Mouse (Mus musculus) layer of hippocampus, adult 8-10 months (tissue): ENCODE data around the gene Dpysl5. TPM values are rescaled to one million over a fixed set of nuclear protein-coding genes. Genes with fewer than 3 reads are reported as not detected.

Source experiments
- DNase-seq, 2 experiments: peaks; one replicate each; pipeline ENCODE4 v3.0.0; 2022; ENCODE audit warnings: low spot score in 2 of 2
- total RNA-seq, 4 experiments: library from RNA; stranded (reverse); gene quantifications; 2 replicates each; pipeline ENCODE4 v1.2.4; 2022

Dpysl5 gene
- total RNA-seq, 4 experiments from 2014 or later = 23.6 to 33.6 (median 30.8) TPM

- DNase-seq = no peak
Measured at GRCm38 (mm10) chr5:30701866-30702265, 9.5 kb upstream of the Dpysl5 start.

- DNase-seq = peak; percentile 64 to 84
Measured at GRCm38 (mm10) chr5:30709744-30710383, 1.5 kb upstream of the Dpysl5 start.

- DNase-seq = peak in 1 of 2 experiments; percentile 27
Measured at GRCm38 (mm10) chr5:30710486-30710885, 878 bp upstream of the Dpysl5 start.

- no peak for DNase-seq
Measured at GRCm38 (mm10) chr5:30712002-30712390, 632 bp downstream of the Dpysl5 start.

GRCm38 (mm10) chr5:30712441-30713298 is 1.3 kb downstream of the Dpysl5 start:
- no peak for DNase-seq

- no peak for DNase-seq
Measured at GRCm38 (mm10) chr5:30713299-30713675, 1.9 kb downstream of the Dpysl5 start.

- DNase-seq = no peak
Measured at GRCm38 (mm10) chr5:30713691-30714090, 2.3 kb downstream of the Dpysl5 start.

GRCm38 (mm10) chr5:30716311-30716710 is 4.9 kb downstream of the Dpysl5 start:
- no peak for DNase-seq

GRCm38 (mm10) chr5:30717506-30717905 is 6.1 kb downstream of the Dpysl5 start:
- no peak for DNase-seq

- no peak for DNase-seq
Measured at GRCm38 (mm10) chr5:30717991-30718703, 6.8 kb downstream of the Dpysl5 start.

GRCm38 (mm10) chr5:30721935-30722334 is 10.6 kb downstream of the Dpysl5 start:
- peak in 1 of 2 experiments; percentile 24 for DNase-seq

GRCm38 (mm10) chr5:30726151-30726693 is 14.9 kb downstream of the Dpysl5 start:
- DNase-seq = no peak

GRCm38 (mm10) chr5:30732511-30732910 is 21.1 kb downstream of the Dpysl5 start:
- DNase-seq = no peak

- DNase-seq = no peak
Measured at GRCm38 (mm10) chr5:30734666-30735065, 23.3 kb downstream of the Dpysl5 start.

GRCm38 (mm10) chr5:30738127-30738828 is 26.9 kb downstream of the Dpysl5 start:
- DNase-seq = no peak

- no peak for DNase-seq
Measured at GRCm38 (mm10) chr5:30739595-30739994, 28.2 kb downstream of the Dpysl5 start.

GRCm38 (mm10) chr5:30749582-30750311 is 38.4 kb downstream of the Dpysl5 start:
- no peak for DNase-seq

- DNase-seq = no peak
Measured at GRCm38 (mm10) chr5:30751071-30751470, 39.7 kb downstream of the Dpysl5 start.

- no peak for DNase-seq
Measured at GRCm38 (mm10) chr5:30753128-30753527, 41.8 kb downstream of the Dpysl5 start.

- peak; percentile 56 for DNase-seq
Measured at GRCm38 (mm10) chr5:30755215-30755614, 43.9 kb downstream of the Dpysl5 start.
